Mouse (Mus musculus): ENCODE results near the gene Mrpl51.

DNA sequence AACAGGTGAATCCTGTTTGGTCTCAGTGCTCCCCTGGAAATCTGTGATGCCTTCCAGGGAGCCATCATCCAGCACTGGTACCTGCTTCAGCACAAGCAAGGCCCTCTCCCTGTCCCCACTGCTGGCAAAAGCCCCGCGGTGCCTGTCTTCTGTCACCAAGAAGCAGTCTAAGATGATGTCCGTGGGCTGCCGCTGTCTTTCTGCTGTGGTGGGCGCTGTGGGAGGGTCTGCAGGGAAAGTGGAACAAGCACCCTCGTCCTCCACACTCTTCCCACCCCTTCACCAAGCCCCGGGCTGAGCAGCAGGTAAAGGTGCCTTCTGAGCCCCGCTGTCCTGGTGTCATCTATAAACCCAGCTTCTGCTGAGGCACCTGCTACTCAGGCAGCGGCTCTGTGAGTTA is 39.0 kb downstream of the Mrpl51 start:
- TF ChIP-seq MAX (IDR thresholded peaks at IDR 0.05), result no peak
- no peak for TF ChIP-seq CTCF (IDR thresholded peaks at IDR 0.05; ENCODE audit: control insufficient read depth, insufficient read depth, insufficient read length)
